Mouse (Mus musculus) mesoderm, embryonic 11.5 days (tissue): Measurements from ENCODE around the gene Six1.

Experiments used
- DNase-seq: peaks from one replicate; pipeline ENCODE4 v3.0.0-alpha.2; 2012; ENCODE audit warnings: low read depth, low spot score

The Six1 gene

DNA sequence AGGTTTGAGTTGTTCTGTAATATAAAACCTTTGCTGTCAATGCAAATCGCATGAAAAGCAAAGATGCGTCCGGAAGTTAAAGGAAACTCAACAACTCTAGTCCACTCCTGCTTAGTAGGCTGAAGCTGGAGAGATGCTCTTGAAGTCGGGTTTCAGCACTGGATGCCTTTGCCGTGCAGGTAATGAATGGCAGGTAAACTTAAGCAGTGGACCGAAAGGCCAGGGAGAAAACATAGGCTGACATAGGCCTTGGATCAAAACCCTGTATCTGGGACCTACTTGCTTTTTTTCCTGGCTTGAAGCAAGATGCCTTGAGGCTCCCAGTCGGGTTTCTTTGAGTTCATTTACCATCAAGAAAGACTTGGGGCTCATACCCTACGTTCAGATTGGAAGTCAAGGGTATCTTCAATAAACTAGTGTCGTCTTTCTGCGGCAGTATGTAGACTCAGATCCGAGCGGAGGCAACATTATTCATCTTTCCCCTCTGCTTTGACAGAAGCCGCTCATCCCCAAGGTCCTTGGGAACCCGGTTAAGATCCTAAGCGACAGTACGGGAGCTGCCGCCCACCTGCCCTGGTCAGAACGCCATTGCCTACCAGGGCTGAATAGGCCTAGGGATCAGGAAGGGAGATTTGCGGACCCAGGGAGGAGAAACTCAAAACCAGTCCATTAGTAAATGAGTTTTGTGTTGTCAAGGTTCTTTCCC is 4.0 kb downstream of the Six1 start:
- no peak for DNase-seq

DNA sequence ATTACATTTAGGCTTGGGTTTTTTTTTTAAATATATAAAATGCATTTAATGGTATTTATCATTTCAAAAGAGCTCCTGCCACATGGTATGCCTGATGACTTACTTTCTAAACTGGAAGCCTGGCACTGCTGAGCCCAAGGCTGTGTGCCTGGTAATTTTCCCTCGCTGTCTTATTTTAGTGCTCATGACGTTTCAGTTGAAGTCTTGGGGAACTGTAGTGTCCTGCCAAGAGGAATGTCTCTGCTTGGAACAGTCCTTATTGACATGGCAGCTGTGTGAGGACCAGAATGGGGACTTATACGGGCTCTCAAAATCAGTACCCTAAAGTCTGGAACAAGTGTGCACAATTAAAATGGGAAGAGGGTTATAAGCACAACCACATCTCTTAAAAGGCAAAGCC is 5.2 kb downstream of the Six1 start:
- no peak for DNase-seq

DNA sequence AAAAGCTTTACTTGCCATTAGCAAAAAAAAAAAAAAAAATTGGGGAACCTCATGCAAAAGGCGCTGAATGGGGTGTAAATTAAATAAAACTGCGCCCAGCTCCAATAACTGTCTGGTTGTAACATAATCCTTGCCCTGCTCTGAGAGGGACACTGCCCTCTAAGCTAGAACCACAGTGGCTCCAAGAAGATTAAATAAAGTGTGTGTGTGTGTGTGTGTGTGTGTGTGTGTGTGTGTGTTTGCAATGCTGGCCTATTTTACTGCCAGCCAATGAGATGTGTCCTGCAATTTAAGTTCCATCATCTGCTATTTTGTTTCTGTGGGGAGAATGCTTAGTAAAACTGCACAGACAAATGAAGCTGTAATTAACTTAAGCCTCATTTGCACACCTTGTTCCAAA is 6.1 kb downstream of the Six1 start:
- no peak for DNase-seq

DNA sequence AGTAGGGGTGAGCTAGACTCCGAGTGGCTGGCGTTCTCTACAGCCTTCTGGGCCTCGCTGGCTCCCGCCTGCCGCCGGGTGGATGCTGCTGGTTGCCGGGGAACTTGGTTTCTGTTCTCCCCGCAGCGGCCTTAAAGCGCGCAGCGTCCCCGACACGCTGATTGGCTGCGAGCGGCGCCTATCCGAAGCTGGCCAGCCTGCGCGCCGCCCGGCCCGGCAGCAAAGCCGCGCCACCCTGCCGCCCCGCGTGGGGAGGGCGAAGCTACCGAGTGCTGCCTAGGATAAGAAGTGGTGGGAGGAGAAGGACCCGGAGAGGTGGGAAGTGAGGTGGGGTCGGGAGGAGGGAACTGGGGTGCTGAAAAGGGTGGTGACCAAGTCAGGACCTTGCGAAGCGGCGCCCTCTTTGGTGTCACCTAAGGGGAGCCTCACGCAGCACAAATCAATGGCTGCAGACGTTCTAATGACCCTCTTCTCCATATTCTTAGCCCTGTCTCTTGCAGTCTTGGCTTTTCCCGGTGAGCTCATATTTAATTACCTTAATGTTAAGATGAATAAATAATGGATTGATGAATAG is 7.0 kb downstream of the Six1 start:
- DNase-seq, result peak; percentile 91

DNA sequence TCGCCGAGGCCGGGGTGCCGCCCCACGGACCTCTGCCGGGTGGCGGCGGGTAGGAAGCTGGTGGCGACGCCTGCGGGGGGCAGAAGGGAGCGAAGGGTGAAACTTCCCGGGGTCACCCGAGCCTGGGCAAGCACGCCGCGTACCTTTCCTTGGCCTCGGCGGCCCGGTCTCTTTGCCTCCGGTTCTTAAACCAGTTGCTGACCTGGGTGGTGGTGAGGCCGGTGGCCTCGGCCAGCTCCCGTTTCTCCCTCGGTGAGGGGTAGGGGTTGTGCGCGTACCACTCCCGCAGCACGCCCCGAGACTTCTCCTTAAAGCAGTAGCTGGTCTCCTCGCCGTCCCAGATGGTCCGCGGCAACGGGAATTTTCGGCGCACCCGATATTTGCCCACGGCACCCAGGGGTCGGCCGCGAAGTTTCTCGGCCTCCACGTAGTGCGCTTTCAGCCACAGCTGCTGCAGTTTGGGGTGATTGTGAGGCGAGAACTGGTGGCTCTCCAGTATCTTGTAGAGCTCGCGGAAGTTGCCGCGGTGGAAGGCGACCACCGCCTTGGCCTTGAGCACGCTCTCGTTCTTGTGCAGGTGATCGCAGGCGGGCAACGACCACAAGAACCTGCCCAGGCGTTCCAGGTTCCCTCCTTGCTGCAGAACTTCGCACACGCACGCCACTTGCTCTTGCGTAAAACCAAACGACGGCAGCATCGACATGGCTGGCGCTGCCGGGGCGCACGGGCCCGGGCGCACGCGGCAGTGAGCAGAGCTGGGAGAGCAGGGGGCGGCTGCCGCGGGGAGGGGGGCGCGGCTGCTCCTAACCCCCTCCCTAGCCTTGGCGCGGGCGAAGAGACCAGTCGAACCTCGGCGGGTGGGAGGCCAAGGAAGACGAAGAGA is 7.7 kb downstream of the Six1 start:
- no peak for DNase-seq

DNA sequence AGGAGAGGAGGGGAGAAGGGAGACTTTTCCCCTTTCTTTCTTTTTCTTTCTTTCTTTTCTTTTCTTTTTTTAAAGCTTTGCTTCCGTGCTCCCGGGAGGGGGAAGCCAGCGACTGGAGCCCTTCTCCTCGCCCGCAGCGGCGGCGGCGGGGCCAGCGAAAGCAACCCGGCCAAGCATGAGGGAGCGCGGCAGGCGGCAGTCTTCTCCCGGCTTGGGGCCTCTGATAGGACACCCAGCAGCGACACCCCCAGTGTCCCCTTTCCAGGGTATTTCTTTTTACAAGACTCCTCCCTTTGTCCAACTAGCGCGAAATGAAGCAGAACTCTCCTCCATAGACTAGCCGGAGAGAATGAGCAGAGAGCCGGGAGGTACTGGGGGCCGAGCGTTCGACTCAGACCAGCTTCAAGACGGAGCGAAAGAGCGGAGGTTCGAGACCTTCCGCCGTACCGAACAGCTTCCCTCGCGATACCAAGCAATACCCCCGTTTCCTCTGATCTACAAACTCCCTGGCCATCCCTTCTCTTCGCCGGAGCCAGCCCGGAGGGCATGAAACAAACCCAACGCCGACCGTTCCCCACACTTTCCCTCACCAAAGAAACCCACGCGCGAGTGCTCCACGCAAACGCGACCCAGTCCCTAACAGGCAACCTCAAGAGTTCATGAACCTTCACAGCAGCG is 8.5 kb downstream of the Six1 start:
- DNase-seq, result no peak

DNA sequence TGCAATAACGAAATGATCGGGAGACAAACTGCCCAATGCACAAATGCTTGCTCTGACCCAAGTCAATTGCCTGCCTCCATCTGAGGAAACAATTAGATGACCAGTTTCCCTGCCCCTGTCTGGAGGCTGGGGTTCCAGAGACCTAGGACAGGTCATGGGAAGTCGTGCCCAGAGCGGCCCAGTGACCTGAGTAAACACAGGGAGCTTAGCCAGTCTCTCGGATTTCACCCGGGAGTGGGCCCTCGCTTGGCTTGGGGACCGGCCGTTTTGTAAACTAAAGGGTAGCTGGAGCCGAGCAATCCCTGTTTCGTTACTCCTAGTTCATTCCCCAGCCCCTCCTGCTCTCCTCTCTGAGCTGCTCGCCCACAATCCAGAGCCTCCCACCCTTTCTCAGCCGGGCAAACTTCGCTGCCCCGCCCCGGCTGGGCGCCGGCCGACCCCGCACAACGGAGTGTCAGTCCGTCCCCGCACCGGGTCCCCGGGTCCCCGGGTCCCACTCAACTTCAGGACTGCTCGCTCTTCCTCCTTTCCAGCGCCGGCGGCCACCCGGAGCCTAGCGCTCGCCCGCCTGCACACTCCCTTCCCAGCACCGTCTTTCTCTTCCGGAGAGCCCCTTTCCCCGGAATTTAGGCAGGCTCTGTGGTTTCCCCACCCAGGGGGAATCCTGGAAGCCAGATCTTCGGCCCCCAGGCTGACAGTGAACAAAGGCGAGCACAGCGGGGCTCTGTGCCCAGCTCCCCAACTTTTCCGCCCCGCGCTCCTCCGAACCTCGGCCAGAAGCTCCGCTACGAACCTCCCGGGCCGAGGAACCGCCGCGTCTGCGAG is 9.3 kb downstream of the Six1 start:
- no peak for DNase-seq

DNA sequence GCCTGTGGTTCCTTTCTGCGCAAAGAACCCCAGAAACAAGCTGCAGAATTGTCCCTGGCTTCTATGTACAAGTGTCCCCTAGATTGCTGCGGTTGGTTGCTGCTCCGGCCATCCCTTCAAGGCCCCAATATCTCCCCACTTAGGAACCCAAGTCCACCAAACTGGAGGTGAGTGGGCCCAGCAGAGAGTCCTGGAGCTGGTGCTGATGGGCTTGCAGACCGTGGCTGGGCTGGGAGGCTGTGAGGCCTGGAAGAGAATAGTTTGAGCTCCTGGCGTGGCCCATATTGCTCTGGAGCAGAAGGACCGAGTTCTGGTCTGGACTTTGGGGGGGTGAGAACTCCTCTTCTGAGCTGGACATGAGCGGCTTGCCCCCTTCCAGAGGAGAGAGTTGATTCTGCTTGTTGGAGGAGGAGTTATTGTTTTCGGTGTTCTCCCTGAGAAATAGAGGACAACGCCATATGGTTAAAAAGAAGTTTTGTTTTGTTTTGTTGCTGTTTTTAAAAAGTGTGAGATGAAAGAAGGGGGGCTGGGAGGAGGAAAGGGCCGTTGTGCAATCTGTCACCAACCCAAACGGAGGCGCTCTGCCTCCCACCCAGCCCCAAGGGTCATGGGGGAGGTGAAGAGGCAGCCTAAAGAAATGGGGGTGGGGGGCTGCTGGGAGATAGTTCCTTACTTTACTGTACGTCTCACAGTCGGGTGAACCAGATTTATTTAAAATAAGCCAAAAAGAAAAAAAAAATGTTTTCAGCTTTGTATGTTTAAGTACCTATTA is 10.1 kb downstream of the Six1 start:
- no peak for DNase-seq

DNA sequence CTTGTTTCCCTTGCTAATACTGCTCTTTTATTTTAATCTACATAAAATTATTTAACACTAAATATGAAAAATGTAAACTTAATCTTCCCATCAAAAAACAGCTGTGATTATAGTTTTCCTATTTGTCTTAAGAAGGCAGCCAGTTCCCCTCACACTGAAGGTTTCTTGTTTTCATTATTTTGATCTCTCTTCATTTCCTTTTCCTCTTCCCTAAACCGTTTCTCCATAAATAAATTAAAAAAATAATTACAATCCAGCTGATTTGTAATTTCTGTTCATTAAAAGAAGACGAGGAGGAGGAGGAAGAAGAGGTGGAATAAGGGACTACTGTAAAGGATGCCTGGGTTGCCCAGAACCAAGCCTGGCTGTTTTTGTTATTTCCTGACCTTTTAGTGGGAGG is 10.8 kb downstream of the Six1 start:
- no peak for DNase-seq

DNA sequence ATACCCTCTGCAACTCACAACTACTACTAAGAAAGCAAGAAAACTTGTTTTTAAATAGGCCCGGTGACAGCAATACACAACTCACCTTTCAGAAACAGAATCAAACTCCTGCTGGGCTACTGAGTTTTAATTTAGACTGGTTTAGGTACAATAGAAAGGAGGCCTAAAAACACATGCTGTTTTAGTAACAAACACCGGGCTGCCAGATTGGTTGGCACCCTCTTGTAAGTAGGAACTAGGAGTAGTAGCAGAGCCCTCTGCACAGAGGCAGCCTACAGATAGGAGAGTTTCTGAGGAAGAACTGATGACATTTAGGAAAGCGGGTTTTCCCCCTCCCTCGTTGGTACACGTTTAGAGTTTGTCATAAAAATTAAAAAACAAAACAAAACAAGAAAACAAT is 11.3 kb downstream of the Six1 start:
- no peak for DNase-seq

DNA sequence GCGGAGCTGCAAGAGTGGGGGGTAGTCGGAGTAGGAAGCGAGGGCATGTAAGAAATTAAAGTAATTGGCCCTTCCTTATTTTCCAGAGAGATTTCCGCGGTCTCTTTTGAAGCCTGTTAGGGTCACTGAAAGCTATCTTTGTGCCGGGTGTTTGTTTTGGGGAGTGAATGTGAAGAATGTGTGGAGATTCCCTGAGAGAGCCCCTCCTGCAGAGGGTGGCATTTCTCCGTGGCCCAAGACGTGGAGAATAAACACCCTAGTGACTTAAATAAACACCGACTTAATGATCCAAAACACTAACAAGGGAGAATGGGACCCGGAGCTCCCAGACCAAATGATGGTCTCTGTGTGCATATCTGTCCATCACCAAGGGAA is 12.4 kb downstream of the Six1 start:
- DNase-seq, result no peak

DNA sequence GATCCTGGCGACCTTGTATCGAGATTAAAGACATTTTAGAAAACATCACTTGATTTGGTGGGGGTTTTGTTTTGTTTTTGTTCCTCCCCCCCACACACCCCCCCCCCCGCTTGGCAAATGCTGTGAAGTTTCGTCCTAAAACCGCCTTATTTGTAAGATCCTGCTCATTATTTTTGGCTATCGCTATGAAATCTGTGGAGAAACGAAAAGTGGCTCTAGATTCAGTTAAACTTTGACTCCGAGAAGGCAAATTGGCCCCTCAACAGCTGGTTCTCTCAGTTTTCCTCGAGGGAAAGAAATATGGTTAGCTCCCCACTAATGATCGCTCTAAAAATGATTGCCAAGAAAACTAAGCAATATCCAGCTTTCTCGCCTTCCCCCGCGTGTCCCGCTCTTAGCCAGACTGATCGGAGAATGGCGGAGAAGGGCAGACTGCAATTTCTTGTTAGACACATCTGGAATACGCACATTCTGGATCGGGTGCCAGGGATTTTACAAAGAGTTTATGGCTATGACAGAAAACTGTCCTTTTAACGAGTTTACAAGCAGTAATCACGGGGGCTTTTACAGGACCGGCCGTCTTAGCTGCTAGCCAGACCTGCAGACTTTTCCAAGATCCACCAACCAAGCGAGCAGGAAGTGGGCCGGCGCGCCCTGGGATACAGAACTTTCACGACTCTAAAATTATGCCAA is 13.0 kb downstream of the Six1 start:
- no peak for DNase-seq

DNA sequence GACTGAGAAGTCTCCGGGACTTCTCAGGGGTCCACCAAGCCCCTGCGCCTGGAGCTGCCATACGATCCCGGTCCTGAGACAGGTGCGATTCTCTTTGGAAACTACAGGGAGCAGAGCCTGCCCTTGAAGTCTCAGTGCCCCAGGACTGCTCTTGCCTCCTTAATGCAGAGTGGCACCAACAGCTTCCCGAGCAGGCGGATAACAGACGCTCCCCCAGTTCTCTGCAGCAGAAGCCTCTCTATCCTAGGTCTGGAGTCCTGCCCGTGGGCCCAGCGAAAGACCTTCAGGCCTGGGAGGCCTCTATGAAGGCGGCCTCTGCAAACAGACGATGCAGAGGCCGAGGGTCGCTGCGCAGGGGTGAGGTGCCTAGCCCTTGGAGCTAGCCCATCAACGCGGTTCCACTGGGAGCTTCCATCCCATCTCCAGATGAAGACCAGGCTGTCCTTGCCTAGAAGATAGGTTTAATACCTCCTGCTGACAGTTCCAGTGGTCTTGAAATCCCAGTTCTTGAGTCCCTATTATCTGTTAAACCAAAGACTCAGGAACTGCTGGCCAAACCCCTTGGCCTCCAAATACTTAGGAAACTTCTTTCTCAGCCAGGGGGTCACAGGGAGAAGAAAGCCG is 13.6 kb downstream of the Six1 start:
- no peak for DNase-seq

DNA sequence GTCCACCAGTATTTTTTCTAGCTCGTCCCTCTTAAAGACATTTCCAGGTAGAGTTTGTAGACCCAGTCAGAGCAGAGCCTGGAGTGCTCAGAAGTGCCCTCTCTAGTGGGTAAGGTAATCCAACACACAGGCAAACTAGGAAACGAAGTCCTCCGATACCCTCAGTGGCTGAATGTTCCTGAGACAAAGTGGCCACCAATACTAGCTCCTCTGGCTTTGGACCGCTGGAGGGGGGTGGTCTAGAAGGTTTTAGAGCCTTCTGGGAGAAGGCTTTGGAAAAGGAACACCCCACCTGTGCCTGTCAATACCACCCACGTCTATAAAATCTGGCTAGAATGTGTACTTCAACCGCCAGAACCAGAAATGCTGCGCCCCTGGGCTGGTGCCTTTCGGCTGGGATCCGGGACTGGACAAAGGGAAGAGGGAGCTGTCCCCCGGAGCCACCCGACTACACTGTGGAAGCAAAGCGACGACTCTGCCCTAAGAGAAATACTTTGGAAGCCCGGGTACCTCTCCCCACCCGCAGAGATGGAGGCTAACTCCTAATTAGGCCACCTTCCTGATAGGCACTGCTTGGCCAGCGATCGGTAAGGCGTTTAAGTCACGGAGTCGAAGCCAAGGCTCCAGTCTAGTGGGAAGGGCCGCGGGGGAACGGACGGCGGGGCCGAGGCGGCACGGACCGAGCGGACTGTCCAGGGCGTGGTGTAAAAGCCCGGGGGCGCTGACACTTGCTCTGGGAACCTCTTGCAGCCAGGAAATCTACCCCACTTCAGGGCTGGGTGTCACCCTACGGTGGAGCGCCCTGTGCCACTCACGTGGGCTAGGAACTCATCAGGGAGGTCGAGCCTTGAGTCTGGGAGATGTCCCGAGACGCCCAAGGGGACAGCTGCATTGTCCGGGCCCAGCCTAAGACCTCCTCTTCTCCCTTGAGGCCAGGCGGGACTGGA is 14.4 kb downstream of the Six1 start:
- DNase-seq, result no peak

DNA sequence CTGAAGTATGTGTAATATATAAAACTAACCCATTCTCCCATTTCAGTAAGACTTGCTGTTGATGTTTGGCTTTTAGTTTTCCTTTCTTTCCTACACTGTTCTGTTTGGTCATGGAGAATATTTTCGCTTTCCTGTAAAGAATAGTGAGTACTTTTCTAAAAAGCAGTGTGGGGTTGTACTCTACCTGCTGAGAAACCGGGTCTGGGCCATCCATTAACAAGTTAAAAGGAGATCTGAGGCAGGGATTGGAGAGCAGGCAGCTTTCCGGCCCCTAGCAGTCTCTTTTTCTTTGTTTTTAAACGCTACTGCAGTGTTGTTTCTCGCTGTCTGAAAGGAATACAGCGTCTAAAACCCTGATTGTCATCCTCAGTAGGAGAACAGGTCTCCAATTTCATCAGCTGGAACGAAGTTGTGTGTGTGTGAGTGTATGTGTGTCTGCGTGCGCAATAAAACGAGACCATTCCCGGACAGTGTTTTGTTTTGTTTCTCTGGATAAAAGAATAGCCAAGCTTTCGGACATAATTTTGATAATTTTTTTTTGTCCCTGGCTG is 15.2 kb downstream of the Six1 start:
- DNase-seq, result no peak

DNA sequence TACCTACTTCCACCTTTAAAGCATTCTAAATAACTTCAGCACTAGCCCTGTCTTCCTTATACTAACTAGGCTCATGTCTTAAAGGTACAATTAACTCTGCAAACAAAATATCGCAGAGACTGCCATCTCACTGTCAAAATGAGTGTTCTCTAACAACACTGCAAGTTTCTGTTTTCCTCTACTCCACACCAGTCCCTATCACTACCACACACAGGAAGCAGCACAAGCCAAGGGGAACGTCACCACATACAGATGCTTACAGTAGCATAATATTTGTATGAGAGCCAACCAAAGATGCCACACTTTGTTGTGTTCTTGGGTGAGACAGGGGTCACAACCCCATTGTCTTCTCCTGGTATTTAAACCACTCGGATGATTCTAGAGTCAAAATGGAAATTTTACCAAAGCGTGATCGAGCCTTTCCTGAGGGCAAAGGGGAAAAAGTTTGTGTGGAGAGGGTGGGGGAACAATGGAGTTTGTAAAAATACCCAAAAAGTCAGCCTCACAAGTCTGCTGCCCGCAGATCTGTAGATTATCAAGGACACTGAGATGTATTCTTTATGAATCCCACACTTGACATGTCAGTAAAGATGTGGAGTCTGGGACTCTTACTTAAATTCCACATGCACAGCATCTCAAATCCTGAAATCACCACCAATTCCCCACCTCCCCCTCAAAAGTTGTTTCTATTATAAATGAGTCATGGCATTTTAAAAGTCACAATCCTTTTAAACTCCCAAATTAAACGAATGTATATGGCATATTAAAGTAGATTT is 16.1 kb downstream of the Six1 start:
- DNase-seq, result no peak
